Mouse (Mus musculus) midbrain, embryonic 15.5 days (tissue): Measurements from ENCODE around the gene Tkfc. TPM values are rescaled to one million over a fixed set of nuclear protein-coding genes. Genes with fewer than 3 reads are reported as not detected.

ENCODE experiments used
- ATAC-seq: fragments of 200-750 bp; cut with Nextera tagmentation; replicated peaks from 2 replicates; pipeline ENCODE4 v1.8.0; 2017; ENCODE audit warnings: moderate TSS enrichment
- H3K27ac ChIP-seq: fragments of 300-500 bp; sonication (generic); 2 replicates; pipeline ENCODE4 v1.5.1; 2015; ENCODE audit warnings: mild to moderate bottlenecking, inconsistent platforms
- H3K27me3 ChIP-seq: fragments of 300-500 bp; sonication (generic); replicated peaks from 2 replicates; pipeline ENCODE4 v1.6.1; 2015; ENCODE audit warnings: inconsistent platforms
- H3K36me3 ChIP-seq: fragments of 300-500 bp; sonication (generic); replicated peaks from 2 replicates; pipeline ENCODE4 v1.6.1; 2015; ENCODE audit warnings: inconsistent platforms
- H3K4me1 ChIP-seq: fragments of 300-500 bp; sonication (generic); 2 replicates; pipeline ENCODE4 v1.6.1; 2015; ENCODE audit warnings: inconsistent platforms
- H3K4me2 ChIP-seq: fragments of 300-500 bp; sonication (generic); 2 replicates; pipeline ENCODE4 v1.6.1; 2015; ENCODE audit warnings: inconsistent platforms, mild to moderate bottlenecking, moderate library complexity
- H3K4me3 ChIP-seq: fragments of 300-500 bp; sonication (generic); 2 replicates; pipeline ENCODE4 v1.5.1; 2015; ENCODE audit warnings: mild to moderate bottlenecking, inconsistent platforms
- H3K9ac ChIP-seq: fragments of 300-500 bp; sonication (generic); 2 replicates; pipeline ENCODE4 v1.6.1; 2015; ENCODE audit warnings: mild to moderate bottlenecking, inconsistent platforms
- H3K9me3 ChIP-seq: fragments of 300-500 bp; sonication (generic); 2 replicates; pipeline ENCODE4 v1.6.1; 2016; ENCODE audit warnings: inconsistent platforms
- WGBS: fragments of 180-500 bp; shearing (Covaris S2); methylation state at CpG from one replicate; pipeline ENCODE4 v1.1.7; 2015; ENCODE audit warnings: mixed read lengths; 5-methylcytosine and 5-hydroxymethylcytosine counted together
- polyA plus RNA-seq: library from polyadenylated mRNA; unstranded; fragments of >200 nt; fragmentation: Nextera tagmentation; extraction: Ambion mirVana; gene quantifications from 2 replicates; pipeline ENCODE4 v1.2.1, GENCODE M21; 2015

The Tkfc gene
- polyA plus RNA-seq, 1 experiment from 2014 or later: 26.0 TPM

GRCm38 (mm10) chr19:10557001-10557400 is 48.5 kb downstream of the Tkfc start:
- no peak for ATAC-seq
- WGBS: 79% methylated on average over 2 of the region's 2 CpGs
- no peak overlapping the region; the same call in 1 of the 2 replicates for H3K4me2 ChIP-seq

GRCm38 (mm10) chr19:10555624-10556510 is 49.6 kb downstream of the Tkfc start, which contains the start of gene Tmem216:
TSS of gene Tmem216 (minus strand) at chr19:10556238.
- Histone ChIP-seq H3K9me3 (no peaks in the 10 kb centered on the region), H3K4me3 (peak within 1 kb of the TSS; percentile 65), H3K4me1 (peaks cover 25% of the 10 kb centered on the region), H3K9ac (peak within 1 kb of the TSS; percentile 65), H3K36me3 (peaks cover 16% of the 10 kb centered on the region), H3K27ac (peak within 1 kb of the TSS; percentile 89), H3K4me2 (peak within 1 kb of the TSS; percentile 70), H3K27me3 (no peaks in the 10 kb centered on the region)
- ATAC-seq: peak; percentile 99
- under 1% methylated on average over 43 of the region's 43 CpGs for WGBS

More at GRCm38 (mm10) chr19:10557001-10557400, 48.5 kb downstream of the Tkfc start:
- Histone ChIP-seq H3K27me3 (no peaks in the 10 kb centered on the region), H3K9ac (0 out of 2 replicates have a peak overlapping the region, but pooled peaks have one; percentile 65), H3K36me3 (peaks cover 7% of the 10 kb centered on the region; the same call in 1 of the 2 replicates), H3K4me1 (peaks cover 25% of the 10 kb centered on the region), H3K27ac (peak overlapping the region; percentile 89; the same call in 1 of the 2 replicates), H3K9me3 (no peaks in the 10 kb centered on the region), H3K4me3 (no peak overlapping the region)

GRCm38 (mm10) chr19:10539454-10539853 is 66.0 kb downstream of the Tkfc start:
- Histone ChIP-seq H3K9ac (no peak overlapping the region), H3K4me1 (no peaks in the 10 kb centered on the region), H3K36me3 (peaks cover 70% of the 10 kb centered on the region), H3K4me3 (no peak overlapping the region), H3K27me3 (no peaks in the 10 kb centered on the region), H3K4me2 (no peak overlapping the region), H3K9me3 (no peaks in the 10 kb centered on the region), H3K27ac (no peak overlapping the region)
- ATAC-seq: no peak
- 95% methylated on average over 5 of the region's 5 CpGs for WGBS

Other genes starting within 250 kb of the Tkfc start
- 19.6 and 21.0 TPM in 2 replicates for gene Syt7, start 216.6 kb downstream of the Tkfc start, polyA plus RNA-seq
- gene Lrrc10b, start 148.2 kb downstream of the Tkfc start, polyA plus RNA-seq: 1.7 and 2.4 TPM in 2 replicates
- 2.4 and 3.7 TPM in 2 replicates for gene Ppp1r32, start 122.7 kb downstream of the Tkfc start, polyA plus RNA-seq
- 53.4 and 58.9 TPM in 2 replicates for gene Cpsf7, start 80.4 kb downstream of the Tkfc start, polyA plus RNA-seq
- 61.0 and 64.5 TPM in 2 replicates for gene Sdhaf2, start 79.5 kb downstream of the Tkfc start, polyA plus RNA-seq
- 50.1 and 51.1 TPM in 2 replicates for gene Tmem216, start 49.4 kb downstream of the Tkfc start, polyA plus RNA-seq
- 24.1 and 25.0 TPM in 2 replicates for gene Cyb561a3, start 28.5 kb downstream of the Tkfc start, polyA plus RNA-seq
- gene Tmem138, start 28.3 kb downstream of the Tkfc start, polyA plus RNA-seq: 38.8 and 43.6 TPM in 2 replicates
- 252 and 255 TPM in 2 replicates for gene Ddb1, start 327 bp downstream of the Tkfc start, polyA plus RNA-seq
- gene Vwce, start 28.6 kb upstream of the Tkfc start, polyA plus RNA-seq: 1.0 and 1.6 TPM in 2 replicates
- not detected in 2 replicates for gene Pga5, start 72.4 kb upstream of the Tkfc start, polyA plus RNA-seq
- 31.8 TPM in 2 replicates for gene Vps37c, start 83.1 kb upstream of the Tkfc start, polyA plus RNA-seq
- 0.52 and 0.86 TPM in 2 replicates for gene Cd5, start 133.3 kb upstream of the Tkfc start, polyA plus RNA-seq
- 0.19 TPM in 1 of 2 replicates, not detected in the other for gene Cd6, start 224.4 kb upstream of the Tkfc start, polyA plus RNA-seq
- 0.13 and 0.31 TPM in 2 replicates for gene Slc15a3, start 234.1 kb upstream of the Tkfc start, polyA plus RNA-seq